Mouse (Mus musculus) v-Abl transformed pro-B cells (cell line): ENCODE results near the gene Itga8.

ENCODE experiments used
- in situ Hi-C, 2 experiments: fragments of 400-800 bp; cut with MboI; formaldehyde crosslinking; loops; one replicate each; pipeline ENCODE4 v1.15.1; 2025; ENCODE audit not compliant: unreplicated experiment in 2 of 2

The Itga8 gene

GRCm38 (mm10) chr2:12109306-12109705, 192.4 kb downstream of the Itga8 start:
- in situ Hi-C loops: no loop called here

GRCm38 (mm10) chr2:12108306-12108705, 193.4 kb downstream of the Itga8 start:
- in situ Hi-C loops: no loop called here

- in situ Hi-C loops: no loop called here
These were observed 194.5 kb downstream of the Itga8 start for GRCm38 (mm10) chr2:12107265-12107664.

GRCm38 (mm10) chr2:12103183-12103582, 198.5 kb downstream of the Itga8 start:
- in situ Hi-C loops: no loop called here

GRCm38 (mm10) chr2:12092203-12092984, 209.3 kb downstream of the Itga8 start:
- in situ Hi-C loops: no loop called here

- in situ Hi-C loops: no loop called here
These were observed 210.7 kb downstream of the Itga8 start for GRCm38 (mm10) chr2:12090993-12091392.

- in situ Hi-C loops: no loop called here
These were observed 216.2 kb downstream of the Itga8 start for GRCm38 (mm10) chr2:12085492-12085891.

- in situ Hi-C loops: no loop called here
These were observed 217.4 kb downstream of the Itga8 start for GRCm38 (mm10) chr2:12084341-12084740.

GRCm38 (mm10) chr2:12077266-12077891, 224.3 kb downstream of the Itga8 start:
- in situ Hi-C loops: no loop called here

GRCm38 (mm10) chr2:12065669-12066399, 235.9 kb downstream of the Itga8 start:
- in situ Hi-C loops: no loop called here

- in situ Hi-C loops: no loop called here
These were observed 241.5 kb downstream of the Itga8 start for GRCm38 (mm10) chr2:12060034-12060723.
